Mouse (Mus musculus) liver, adult 2 months (tissue): ENCODE results near the gene Mctp2.

Experiments
- CTCF ChIP-seq: fragments of 200-500 bp; IDR thresholded peaks from 2 replicates; pipeline ENCODE4 v1.5.1; 2011; ENCODE audit warnings: low read depth, low read length, control low read depth
- POLR2A ChIP-seq: fragments of 200-500 bp; IDR thresholded peaks from 2 replicates; pipeline ENCODE4 v1.6.1; 2011; ENCODE audit warnings: low read length, control low read depth; ENCODE audit not compliant: insufficient read depth; ENCODE audit errors: extremely low read depth

DNA sequence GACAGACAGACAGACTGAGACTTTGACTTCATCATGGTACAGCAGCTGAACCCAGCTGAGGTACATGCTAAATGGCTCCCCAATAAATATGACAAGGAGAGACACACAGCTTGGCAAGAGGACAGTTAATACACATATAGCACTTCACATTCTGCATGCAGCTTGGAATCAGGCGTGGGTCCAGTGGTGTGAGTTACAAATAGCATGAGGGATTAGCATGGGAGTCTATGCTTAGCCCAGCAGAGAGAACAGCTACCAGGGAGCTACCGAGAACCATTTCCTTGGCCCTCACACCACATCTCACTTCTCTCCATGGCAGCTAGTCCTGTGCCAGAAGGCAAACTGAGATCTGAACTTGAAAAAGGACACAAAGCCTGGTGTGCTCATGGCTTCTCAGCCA, 137.1 kb downstream of the Mctp2 start:
- TF ChIP-seq CTCF: no peak
- TF ChIP-seq POLR2A: no peak
